Mouse (Mus musculus) cerebellum, adult 11-12 months (tissue): Measurements from ENCODE around the gene Dock3.

Experiments
- DNase-seq: peaks from one replicate; pipeline ENCODE4 v3.0.0; 2022

The Dock3 gene

GRCm38 (mm10) chr9:107231539-107232139 lies at the start of gene Dock3:
Gene Dock3, minus strand, starts transcription at chr9:107231909.
- DNase-seq: peak; percentile 90

GRCm38 (mm10) chr9:107280322-107281027 lies 48.8 kb upstream of the Dock3 start:
- no peak for DNase-seq

- no peak for DNase-seq
Observed at GRCm38 (mm10) chr9:107279378-107280321, 47.9 kb upstream of the Dock3 start.

- DNase-seq: peak; percentile 80
Observed at GRCm38 (mm10) chr9:107278527-107279377, 47.0 kb upstream of the Dock3 start.

GRCm38 (mm10) chr9:107278126-107278525 lies 46.4 kb upstream of the Dock3 start:
- DNase-seq: no peak

GRCm38 (mm10) chr9:107277603-107278002 lies 45.9 kb upstream of the Dock3 start:
- no peak for DNase-seq

- DNase-seq: no peak
Observed at GRCm38 (mm10) chr9:107275710-107276109, 44.0 kb upstream of the Dock3 start.

- no peak for DNase-seq
Observed at GRCm38 (mm10) chr9:107274751-107275150, 43.0 kb upstream of the Dock3 start.

GRCm38 (mm10) chr9:107273184-107273583 lies 41.5 kb upstream of the Dock3 start:
- DNase-seq: no peak

- no peak for DNase-seq
Observed at GRCm38 (mm10) chr9:107272284-107272683, 40.6 kb upstream of the Dock3 start.

GRCm38 (mm10) chr9:107271177-107271938 lies 39.6 kb upstream of the Dock3 start:
- no peak for DNase-seq

- no peak for DNase-seq
Observed at GRCm38 (mm10) chr9:107269772-107270171, 38.1 kb upstream of the Dock3 start.

- no peak for DNase-seq
Observed at GRCm38 (mm10) chr9:107267721-107268402, 36.2 kb upstream of the Dock3 start.

GRCm38 (mm10) chr9:107267028-107267427 lies 35.3 kb upstream of the Dock3 start:
- no peak for DNase-seq

GRCm38 (mm10) chr9:107264731-107265130 lies 33.0 kb upstream of the Dock3 start:
- no peak for DNase-seq

- DNase-seq: no peak
Observed at GRCm38 (mm10) chr9:107263912-107264311, 32.2 kb upstream of the Dock3 start.

GRCm38 (mm10) chr9:107262375-107262774 lies 30.7 kb upstream of the Dock3 start:
- peak; percentile 48 for DNase-seq

- peak; percentile 49 for DNase-seq
Observed at GRCm38 (mm10) chr9:107261792-107262191, 30.1 kb upstream of the Dock3 start.

GRCm38 (mm10) chr9:107260836-107261235 lies 29.1 kb upstream of the Dock3 start:
- DNase-seq: peak; percentile 23

- DNase-seq: peak; percentile 79
Observed at GRCm38 (mm10) chr9:107260429-107260828, 28.7 kb upstream of the Dock3 start.

GRCm38 (mm10) chr9:107259571-107259970 lies 27.9 kb upstream of the Dock3 start:
- DNase-seq: peak; percentile 42
